Mouse (Mus musculus) liver, postnatal 0 days (tissue): ENCODE results near the gene Hbq1a.

ENCODE experiments used
- CTCF ChIP-seq: sonication (generic); IDR thresholded peaks from 2 replicates; pipeline ENCODE4 v1.5.1; 2016; ENCODE audit warnings: antibody characterized with exemption, low read depth
- EP300 ChIP-seq: IDR thresholded peaks from 2 replicates; pipeline ENCODE4 v1.6.1; 2016; ENCODE audit warnings: antibody characterized with exemption, low read depth, mild to moderate bottlenecking

DNA sequence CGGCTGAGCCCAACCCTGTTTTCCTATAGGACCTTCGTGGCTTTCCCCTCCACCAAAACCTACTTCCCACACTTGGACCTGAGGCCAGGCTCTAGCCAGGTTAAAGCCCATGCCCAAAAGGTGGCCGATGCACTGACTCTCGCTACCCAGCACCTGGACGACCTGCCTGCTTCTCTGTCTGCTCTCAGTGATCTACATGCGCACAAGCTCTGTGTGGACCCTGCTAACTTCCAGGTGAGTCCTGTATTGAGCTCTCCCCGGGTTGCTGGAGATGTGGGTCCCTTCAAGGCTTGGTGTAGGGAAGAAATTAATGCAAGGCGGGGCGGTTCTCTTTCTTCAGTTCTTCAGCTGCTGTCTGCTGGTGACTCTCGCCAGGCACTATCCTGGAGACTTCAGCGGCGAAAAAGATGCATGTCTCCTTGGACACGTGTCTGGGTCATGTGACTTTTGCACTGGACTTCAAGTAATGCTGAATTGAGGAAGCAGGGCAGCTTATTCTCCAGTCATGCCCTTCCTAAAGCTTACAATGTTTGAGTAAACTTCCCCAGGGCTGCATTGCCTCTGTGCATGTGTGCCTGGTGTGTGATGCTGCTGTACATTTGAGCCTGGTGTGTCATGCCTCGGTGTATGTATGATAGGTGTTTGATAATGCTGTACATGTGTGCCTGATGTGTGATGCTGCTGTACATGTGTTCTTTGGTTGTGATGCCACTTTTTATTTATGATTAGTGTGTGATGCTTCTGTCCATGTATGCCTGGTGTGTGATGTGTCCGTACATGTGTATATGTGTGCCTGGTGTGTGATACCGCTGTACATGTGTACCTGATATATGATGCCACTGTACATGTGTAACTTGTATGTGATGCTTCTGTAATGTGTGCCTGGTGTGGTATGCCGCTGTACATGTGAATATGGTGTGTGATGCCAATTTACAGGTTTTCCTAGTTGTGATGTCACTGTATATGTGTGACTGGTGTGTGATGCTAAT, 704 bp downstream of the Hbq1a start:
- TF ChIP-seq CTCF (no peak), EP300 (no peak)
